Mouse (Mus musculus): ENCODE measurements around the gene Cela2a.

The Cela2a gene

DNA sequence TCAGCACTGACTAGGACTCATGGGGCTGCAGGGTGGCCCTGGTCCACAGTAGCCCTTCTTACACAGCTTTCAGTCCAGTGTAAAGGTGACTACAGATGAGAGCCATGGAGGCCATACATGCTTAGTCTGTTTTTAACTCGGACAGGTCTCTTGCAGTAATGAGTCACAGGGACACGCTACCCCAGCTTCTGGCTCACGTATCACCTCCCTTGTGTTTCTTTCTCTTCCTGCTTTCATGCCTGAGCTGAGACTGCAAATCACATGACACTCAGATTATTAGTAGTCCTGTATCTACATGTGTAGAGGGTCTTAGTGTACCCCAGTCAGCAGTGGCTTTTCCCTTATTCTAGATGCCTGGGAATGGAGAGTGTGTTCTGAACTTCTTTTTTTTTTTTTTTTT lies 61.0 kb downstream of the Cela2a start:
- no peak for DNase-seq
